Mouse (Mus musculus): ENCODE measurements at regions not wholly inside any gene's neighbourhood (a gene's known extent, or its start where the extent isn't known, plus 50 kb on each side); places are given as distances from the start of the nearest gene placed in this dataset.
A peak's percentile ranks its signal among the peaks of the same experiment; 100 is the strongest.

GRCm38 (mm10) chr10:44945205-44945725, 121.7 kb upstream of the Prep start:
- DNase-seq (ENCODE audit: low spot score): no peak

GRCm38 (mm10) chr10:44939403-44939802, 127.6 kb upstream of the Prep start:
- no peak for DNase-seq (ENCODE audit: low spot score)

GRCm38 (mm10) chr10:44936976-44937500, 130.0 kb upstream of the Prep start:
- no peak for DNase-seq (ENCODE audit: low spot score)

GRCm38 (mm10) chr10:44930796-44931195, 136.2 kb upstream of the Prep start:
- no peak for DNase-seq (ENCODE audit: low spot score)

GRCm38 (mm10) chr10:44913751-44914388, 153.1 kb upstream of the Prep start:
- DNase-seq (ENCODE audit: low spot score): no peak

- DNase-seq (ENCODE audit: low spot score): no peak
Measured at GRCm38 (mm10) chr10:44904520-44904919, 162.5 kb upstream of the Prep start.

GRCm38 (mm10) chr10:44901203-44901602, 165.8 kb upstream of the Prep start:
- DNase-seq (ENCODE audit: low spot score): no peak

GRCm38 (mm10) chr10:44892124-44892523, 174.9 kb upstream of the Prep start:
- no peak for DNase-seq (ENCODE audit: low spot score)

- DNase-seq (ENCODE audit: low spot score): peak; percentile 56
Measured at GRCm38 (mm10) chr10:44887081-44887683, 179.8 kb upstream of the Prep start.

- DNase-seq (ENCODE audit: low spot score): no peak
Measured at GRCm38 (mm10) chr10:44881967-44882366, 185.0 kb upstream of the Prep start.

GRCm38 (mm10) chr10:44877076-44877663, 189.8 kb upstream of the Prep start:
- no peak for DNase-seq (ENCODE audit: low spot score)

GRCm38 (mm10) chr10:44873642-44874285, 193.2 kb upstream of the Prep start:
- no peak for DNase-seq (ENCODE audit: low spot score)

- DNase-seq (ENCODE audit: low spot score): no peak
Measured at GRCm38 (mm10) chr10:44864191-44864747, 202.7 kb upstream of the Prep start.

GRCm38 (mm10) chr10:44862360-44862674, 204.7 kb upstream of the Prep start:
- DNase-seq (ENCODE audit: low spot score): no peak

- DNase-seq (ENCODE audit: low spot score): peak; percentile 13
Measured at GRCm38 (mm10) chr10:44861671-44862359, 205.2 kb upstream of the Prep start.

GRCm38 (mm10) chr10:44857444-44857843, 209.6 kb upstream of the Prep start:
- no peak for DNase-seq (ENCODE audit: low spot score)

GRCm38 (mm10) chr10:44854109-44854508, 212.9 kb upstream of the Prep start:
- DNase-seq (ENCODE audit: low spot score): no peak

- no peak for DNase-seq (ENCODE audit: low spot score)
Measured at GRCm38 (mm10) chr10:44849016-44849415, 218.0 kb upstream of the Prep start.

GRCm38 (mm10) chr10:44846765-44847164, 220.2 kb upstream of the Prep start:
- no peak for DNase-seq (ENCODE audit: low spot score)

- peak; percentile 25 for DNase-seq (ENCODE audit: low spot score)
Measured at GRCm38 (mm10) chr10:44846149-44846548, 220.9 kb upstream of the Prep start.

GRCm38 (mm10) chr10:44840449-44840848, 226.6 kb upstream of the Prep start:
- DNase-seq (ENCODE audit: low spot score): no peak

- no peak for DNase-seq (ENCODE audit: low spot score)
Measured at GRCm38 (mm10) chr10:44832455-44832854, 234.5 kb upstream of the Prep start.
